Mouse (Mus musculus) liver, embryonic 13.5 days (tissue): Measurements from ENCODE around the gene Plxna2. TPM values are rescaled to one million over a fixed set of nuclear protein-coding genes. Genes with fewer than 3 reads are reported as not detected.

Source experiments
- ATAC-seq: fragments of 200-750 bp; cut with Nextera tagmentation; 2 replicates; pipeline ENCODE4 v1.8.0; 2017; ENCODE audit warnings: low read depth, mild to moderate bottlenecking, moderate number of reproducible peaks, moderate library complexity
- DNase-seq: peaks from one replicate; pipeline ENCODE4 v3.0.0; 2022
- H3K27ac ChIP-seq: fragments of 300-500 bp; sonication (generic); 2 replicates; pipeline ENCODE4 v1.5.1; 2015; ENCODE audit warnings: moderate library complexity, mild to moderate bottlenecking, inconsistent platforms
- H3K27me3 ChIP-seq: fragments of 300-500 bp; sonication (generic); 2 replicates; pipeline ENCODE4 v1.6.1; 2015; ENCODE audit warnings: mild to moderate bottlenecking, inconsistent platforms
- H3K36me3 ChIP-seq: fragments of 300-500 bp; sonication (generic); 2 replicates; pipeline ENCODE4 v1.6.1; 2015; ENCODE audit warnings: mild to moderate bottlenecking, inconsistent platforms
- H3K4me1 ChIP-seq: fragments of 300-500 bp; sonication (generic); replicated peaks from 2 replicates; pipeline ENCODE4 v1.6.1; 2015; ENCODE audit warnings: inconsistent platforms
- H3K4me2 ChIP-seq: fragments of 300-500 bp; sonication (generic); 2 replicates; pipeline ENCODE4 v1.6.1; 2015; ENCODE audit warnings: inconsistent platforms, mild to moderate bottlenecking, moderate library complexity
- H3K4me3 ChIP-seq: fragments of 300-500 bp; sonication (generic); replicated peaks from 2 replicates; pipeline ENCODE4 v1.5.1; 2015; ENCODE audit warnings: mild to moderate bottlenecking, inconsistent platforms
- H3K9ac ChIP-seq: fragments of 300-500 bp; sonication (generic); 2 replicates; pipeline ENCODE4 v1.6.1; 2015; ENCODE audit warnings: mild to moderate bottlenecking, inconsistent platforms
- H3K9me3 ChIP-seq: fragments of 300-500 bp; sonication (generic); replicated peaks from 2 replicates; pipeline ENCODE4 v1.6.1; 2016; ENCODE audit warnings: inconsistent platforms
- WGBS: fragments of 180-500 bp; shearing (Covaris S2); methylation state at CpG from one replicate; pipeline ENCODE4 v1.1.7; 2015; ENCODE audit not compliant: insufficient replicate concordance; 5-methylcytosine and 5-hydroxymethylcytosine counted together
- polyA plus RNA-seq: library from polyadenylated mRNA; unstranded; fragments of >200 nt; fragmentation: Nextera tagmentation; extraction: Ambion mirVana; gene quantifications from 2 replicates; pipeline ENCODE4 v1.2.1, GENCODE M21; 2015

The Plxna2 gene
- 1.1 and 1.3 TPM in 2 replicates for polyA plus RNA-seq

GRCm38 (mm10) chr1:194617918-194618317 is at the start of gene Plxna2:
Gene Plxna2, plus strand, starts transcription at chr1:194618218.
- peak within 1 kb of the TSS; percentile 76 for H3K4me3 ChIP-seq
- no peak for ATAC-seq
- peaks cover 52% of the 10 kb centered on the region for H3K4me1 ChIP-seq
- DNase-seq: no peak
- no peak within 1 kb of the TSS for H3K27ac ChIP-seq
- 67% methylated on average over 2 of the region's 2 CpGs for WGBS
- H3K27me3 ChIP-seq: peaks cover 5% of the 10 kb centered on the region; the same call in 1 of the 2 replicates
- peak within 1 kb of the TSS; percentile 72 for H3K9ac ChIP-seq
- no peaks in the 10 kb centered on the region for H3K36me3 ChIP-seq
- H3K9me3 ChIP-seq: no peaks in the 10 kb centered on the region
- H3K4me2 ChIP-seq: peak within 1 kb of the TSS; percentile 96

DNA sequence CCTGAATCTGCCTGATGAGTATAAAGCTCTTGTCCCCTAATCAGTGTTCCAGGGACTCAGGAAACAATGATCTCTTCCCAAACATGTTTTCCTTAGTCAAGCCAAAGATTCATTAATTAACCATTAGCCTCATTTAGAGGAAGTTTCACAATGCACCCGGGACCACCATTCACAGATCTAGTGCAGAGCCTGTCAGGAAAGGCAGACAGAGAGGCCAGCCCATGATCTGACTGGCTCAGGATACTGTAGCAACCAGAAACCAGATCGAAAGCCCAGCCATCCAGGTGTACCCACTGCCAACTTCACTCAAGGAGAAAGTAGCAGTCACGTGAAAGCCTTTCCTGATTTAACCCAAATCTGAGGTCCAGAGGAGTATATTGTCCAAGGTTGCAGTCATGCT is 44.1 kb upstream of the Plxna2 start:
- H3K9ac ChIP-seq: no peak overlapping the region
- H3K27me3 ChIP-seq: no peaks in the 10 kb centered on the region
- no peaks in the 10 kb centered on the region for H3K4me1 ChIP-seq
- H3K9me3 ChIP-seq: no peaks in the 10 kb centered on the region
- H3K36me3 ChIP-seq: no peaks in the 10 kb centered on the region
- ATAC-seq (no peak), DNase-seq (no peak)
- H3K4me2 ChIP-seq: no peak overlapping the region
- 47% methylated on average over 3 of the region's 3 CpGs for WGBS
- H3K4me3 ChIP-seq: no peak overlapping the region
- H3K27ac ChIP-seq: no peak overlapping the region

GRCm38 (mm10) chr1:194578270-194578669 is 39.7 kb upstream of the Plxna2 start:
- no peaks in the 10 kb centered on the region for H3K36me3 ChIP-seq
- H3K27me3 ChIP-seq: no peaks in the 10 kb centered on the region
- H3K9me3 ChIP-seq: no peaks in the 10 kb centered on the region
- 66% methylated on average over 3 of the region's 3 CpGs for WGBS
- H3K9ac ChIP-seq: no peak overlapping the region
- H3K4me2 ChIP-seq: no peak overlapping the region
- H3K4me3 ChIP-seq: no peak overlapping the region
- no peak overlapping the region for H3K27ac ChIP-seq
- DNase-seq (no peak), ATAC-seq (no peak)
- no peaks in the 10 kb centered on the region for H3K4me1 ChIP-seq

DNA sequence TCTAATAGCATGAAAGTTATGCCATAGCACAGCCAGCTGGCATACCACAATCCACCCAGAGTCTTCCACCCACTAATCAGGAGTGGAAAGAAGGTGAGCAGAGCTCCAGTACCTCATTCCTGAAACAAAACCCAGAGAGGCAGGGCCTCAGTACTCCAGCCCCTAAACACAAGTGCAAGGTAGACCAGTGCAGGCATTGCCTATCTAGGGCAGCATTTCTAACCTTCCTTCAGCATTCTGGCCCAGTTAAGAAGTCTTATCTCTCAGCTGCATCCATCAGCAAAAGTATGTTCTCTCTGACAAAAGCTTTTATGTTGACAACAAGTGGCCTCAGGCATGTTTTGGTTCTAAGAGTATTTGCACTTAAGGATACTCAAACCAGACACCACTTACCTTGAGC is 37.5 kb upstream of the Plxna2 start:
- peak; percentile 0 for DNase-seq
- ATAC-seq: peak; percentile 50; the same call in 1 of the 2 replicates
- Histone ChIP-seq H3K36me3 (no peaks in the 10 kb centered on the region), H3K9me3 (no peaks in the 10 kb centered on the region), H3K4me2 (no peak overlapping the region), H3K4me1 (no peaks in the 10 kb centered on the region), H3K27ac (no peak overlapping the region), H3K27me3 (no peaks in the 10 kb centered on the region), H3K4me3 (no peak overlapping the region), H3K9ac (no peak overlapping the region)

- Histone ChIP-seq H3K27me3 (no peaks in the 10 kb centered on the region), H3K4me3 (no peak overlapping the region), H3K4me1 (no peaks in the 10 kb centered on the region), H3K27ac (no peak overlapping the region), H3K4me2 (no peak overlapping the region), H3K9me3 (no peaks in the 10 kb centered on the region), H3K9ac (no peak overlapping the region), H3K36me3 (no peaks in the 10 kb centered on the region)
- ATAC-seq: no peak
- no peak for DNase-seq
- 76% methylated on average over 1 of the region's 1 CpGs for WGBS
Measured at GRCm38 (mm10) chr1:194586670-194587069, 31.3 kb upstream of the Plxna2 start.

DNA sequence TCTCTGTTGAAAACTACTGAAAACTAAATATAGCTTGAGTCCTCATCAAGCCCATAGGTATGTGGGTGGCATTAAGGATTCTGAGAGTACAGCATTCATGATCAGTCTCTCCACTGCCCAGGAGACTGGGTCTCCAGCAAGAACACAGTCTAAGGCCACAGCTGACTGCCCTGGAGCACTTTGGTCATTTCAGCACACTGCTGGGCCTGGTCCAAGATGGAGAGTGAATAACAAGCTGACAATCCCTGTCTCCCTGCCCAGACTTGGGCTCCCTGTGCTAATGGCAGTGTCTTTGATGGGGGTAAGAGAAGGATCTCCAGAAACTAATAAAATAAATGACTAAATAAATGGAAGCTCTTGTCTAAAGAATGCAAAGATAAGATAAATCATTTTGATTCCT is 30.5 kb upstream of the Plxna2 start:
- no peaks in the 10 kb centered on the region for H3K36me3 ChIP-seq
- H3K9me3 ChIP-seq: no peaks in the 10 kb centered on the region
- H3K27me3 ChIP-seq: no peaks in the 10 kb centered on the region
- no peak overlapping the region for H3K4me3 ChIP-seq
- no peak for DNase-seq
- H3K4me2 ChIP-seq: no peak overlapping the region
- ATAC-seq: no peak
- H3K4me1 ChIP-seq: no peaks in the 10 kb centered on the region
- H3K9ac ChIP-seq: no peak overlapping the region
- H3K27ac ChIP-seq: no peak overlapping the region

DNA sequence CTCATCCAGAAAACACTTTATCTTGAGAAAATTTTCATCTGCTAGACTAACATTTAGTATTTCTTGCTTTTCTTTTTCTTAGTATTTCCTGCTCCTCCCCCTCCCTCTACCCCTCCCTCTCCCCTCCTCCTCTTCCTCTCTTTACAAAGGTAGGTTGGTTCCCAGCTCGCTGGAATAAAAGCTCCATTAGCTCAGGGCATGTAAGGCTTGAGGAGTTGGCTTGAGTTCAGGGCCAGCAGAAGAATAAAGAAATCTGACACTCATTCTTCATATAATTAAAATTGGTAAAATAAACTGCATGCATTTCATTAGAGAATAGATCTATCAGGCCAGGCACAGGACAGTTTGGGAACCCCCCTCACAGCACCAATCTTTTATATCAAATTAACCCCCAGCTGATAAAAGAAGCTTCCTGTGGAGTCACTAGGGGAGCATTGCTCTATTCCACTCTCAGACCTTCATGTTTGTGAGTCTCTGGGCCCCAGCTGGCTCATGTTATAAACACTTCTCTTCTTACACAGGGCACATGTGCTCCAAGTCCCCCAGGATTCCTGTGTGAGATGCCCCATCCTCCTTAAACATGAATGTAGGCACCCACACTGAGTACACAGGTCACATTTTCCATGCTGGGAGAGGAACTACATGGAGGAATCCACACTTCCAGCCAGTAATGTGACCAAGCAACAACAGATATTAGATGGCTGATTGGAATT is 29.9 kb upstream of the Plxna2 start:
- ATAC-seq (no peak), DNase-seq (no peak)
- no peaks in the 10 kb centered on the region for H3K9me3 ChIP-seq
- H3K36me3 ChIP-seq: no peaks in the 10 kb centered on the region
- no peak overlapping the region for H3K4me2 ChIP-seq
- H3K27me3 ChIP-seq: no peaks in the 10 kb centered on the region
- no peak overlapping the region for H3K9ac ChIP-seq
- H3K4me1 ChIP-seq: no peaks in the 10 kb centered on the region
- WGBS: 14% methylated on average over 1 of the region's 1 CpGs
- H3K4me3 ChIP-seq: no peak overlapping the region
- no peak overlapping the region for H3K27ac ChIP-seq

- H3K4me3 ChIP-seq: no peak overlapping the region
- ATAC-seq (no peak), DNase-seq (no peak)
- no peaks in the 10 kb centered on the region for H3K9me3 ChIP-seq
- H3K4me1 ChIP-seq: no peaks in the 10 kb centered on the region
- no peak overlapping the region for H3K4me2 ChIP-seq
- 53% methylated on average over 1 of the region's 1 CpGs for WGBS
- no peaks in the 10 kb centered on the region for H3K27me3 ChIP-seq
- no peak overlapping the region for H3K9ac ChIP-seq
- no peaks in the 10 kb centered on the region for H3K36me3 ChIP-seq
- H3K27ac ChIP-seq: no peak overlapping the region
Measured at GRCm38 (mm10) chr1:194588711-194589451, 29.1 kb upstream of the Plxna2 start.

DNA sequence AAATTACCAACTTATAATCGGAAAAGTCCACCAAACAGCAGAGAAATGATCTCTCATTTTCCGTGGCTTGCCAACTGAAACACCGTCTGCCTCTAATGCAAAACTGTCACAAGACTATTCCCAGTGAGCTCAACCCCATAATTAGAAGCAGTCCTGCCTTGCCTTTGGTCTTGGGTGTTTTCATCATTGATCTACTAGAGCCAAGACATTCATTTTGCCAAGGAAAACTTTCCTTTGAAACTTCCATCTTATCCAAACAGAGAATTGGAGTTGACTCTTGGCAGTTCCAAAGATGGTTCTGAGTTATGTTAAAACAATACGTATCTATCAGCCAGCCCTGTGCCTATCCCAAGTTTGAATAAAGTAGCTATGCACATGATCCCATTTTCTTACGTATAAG is 24.9 kb upstream of the Plxna2 start:
- no peak overlapping the region for H3K4me3 ChIP-seq
- no peak overlapping the region for H3K27ac ChIP-seq
- DNase-seq (no peak), ATAC-seq (no peak)
- no peaks in the 10 kb centered on the region for H3K27me3 ChIP-seq
- no peaks in the 10 kb centered on the region for H3K9me3 ChIP-seq
- no peak overlapping the region for H3K4me2 ChIP-seq
- no peak overlapping the region for H3K9ac ChIP-seq
- H3K36me3 ChIP-seq: no peaks in the 10 kb centered on the region
- H3K4me1 ChIP-seq: no peaks in the 10 kb centered on the region
- 70% methylated on average over 5 of the region's 5 CpGs for WGBS

DNA sequence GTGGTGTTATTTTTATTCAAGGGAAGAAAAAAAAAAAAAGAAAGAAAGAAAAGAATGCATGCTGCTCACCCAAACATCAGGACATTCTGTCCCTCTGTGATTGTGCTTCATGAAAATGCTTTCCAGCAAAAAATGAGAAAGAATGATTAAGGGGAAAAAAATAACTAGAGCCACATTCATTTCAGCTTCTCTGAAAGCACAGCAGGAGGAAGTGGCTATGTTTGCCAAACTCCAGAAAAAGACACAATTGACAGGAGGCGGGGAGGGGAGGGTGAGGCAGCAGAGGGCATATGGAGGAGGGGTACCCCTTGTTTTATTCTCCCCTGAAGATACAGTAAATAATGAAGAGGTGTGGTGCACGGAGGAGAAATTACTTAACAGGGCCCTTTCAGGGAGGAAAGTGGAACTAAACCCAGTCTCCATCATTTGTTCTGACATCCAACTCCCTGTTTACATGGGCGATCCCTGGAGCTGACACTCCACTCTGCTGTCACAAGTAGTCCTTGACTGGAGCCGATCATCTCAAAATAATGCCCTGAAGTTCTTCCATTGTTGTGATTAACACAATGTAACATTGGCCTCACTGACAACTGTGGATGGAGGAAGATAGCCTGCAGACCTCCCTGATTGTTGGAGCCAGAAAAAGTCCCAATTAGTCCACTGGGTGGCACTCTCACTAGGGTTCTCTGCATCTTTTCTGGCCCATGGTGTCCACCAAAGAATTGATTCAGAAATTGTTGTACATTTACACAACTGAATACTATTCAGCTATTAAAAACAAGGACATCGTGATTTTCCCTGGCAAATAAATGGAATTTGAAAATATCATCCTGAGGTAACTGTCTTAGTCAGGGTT is 10.4 kb upstream of the Plxna2 start:
- ATAC-seq: no peak

DNA sequence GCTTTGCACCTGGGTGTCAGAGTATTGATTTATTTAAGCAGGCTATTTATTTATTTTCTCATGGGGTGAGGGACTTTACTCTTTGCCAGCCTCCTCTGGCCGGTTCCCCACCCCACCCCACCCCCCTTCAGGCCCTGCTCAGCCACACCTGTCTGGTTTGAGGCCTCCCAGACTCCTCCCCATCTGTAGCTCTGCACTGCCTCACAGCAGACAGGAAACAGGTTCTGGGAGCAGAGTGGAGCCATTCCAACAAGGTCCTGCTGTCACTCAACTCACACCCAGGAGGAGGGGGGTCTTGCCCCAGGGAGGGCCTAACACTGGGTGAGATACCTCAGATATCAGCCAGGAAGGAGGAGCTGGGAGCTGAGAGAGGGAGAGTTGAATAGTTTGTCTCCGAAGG is 7.5 kb upstream of the Plxna2 start:
- Histone ChIP-seq H3K27ac (no peak overlapping the region), H3K9me3 (no peaks in the 10 kb centered on the region), H3K27me3 (no peaks in the 10 kb centered on the region), H3K4me1 (peaks cover 28% of the 10 kb centered on the region), H3K4me3 (no peak overlapping the region), H3K4me2 (no peak overlapping the region), H3K36me3 (no peaks in the 10 kb centered on the region), H3K9ac (no peak overlapping the region)
- DNase-seq (no peak), ATAC-seq (peak; percentile 57)
- 16% methylated on average over 2 of the region's 2 CpGs for whole genome bisulfite sequencing

More for the DNA sequence above, 10.4 kb upstream of the Plxna2 start:
- Histone ChIP-seq H3K27ac (no peak overlapping the region), H3K27me3 (no peaks in the 10 kb centered on the region), H3K4me3 (no peak overlapping the region), H3K4me2 (no peak overlapping the region), H3K9me3 (no peaks in the 10 kb centered on the region), H3K4me1 (peaks cover 12% of the 10 kb centered on the region), H3K9ac (no peak overlapping the region), H3K36me3 (no peaks in the 10 kb centered on the region)
- WGBS: 52% methylated on average over 5 of the region's 5 CpGs
- no peak for DNase-seq
